ENCODE assay signal across 8 mouse cellular contexts in the genomic region with DNA sequence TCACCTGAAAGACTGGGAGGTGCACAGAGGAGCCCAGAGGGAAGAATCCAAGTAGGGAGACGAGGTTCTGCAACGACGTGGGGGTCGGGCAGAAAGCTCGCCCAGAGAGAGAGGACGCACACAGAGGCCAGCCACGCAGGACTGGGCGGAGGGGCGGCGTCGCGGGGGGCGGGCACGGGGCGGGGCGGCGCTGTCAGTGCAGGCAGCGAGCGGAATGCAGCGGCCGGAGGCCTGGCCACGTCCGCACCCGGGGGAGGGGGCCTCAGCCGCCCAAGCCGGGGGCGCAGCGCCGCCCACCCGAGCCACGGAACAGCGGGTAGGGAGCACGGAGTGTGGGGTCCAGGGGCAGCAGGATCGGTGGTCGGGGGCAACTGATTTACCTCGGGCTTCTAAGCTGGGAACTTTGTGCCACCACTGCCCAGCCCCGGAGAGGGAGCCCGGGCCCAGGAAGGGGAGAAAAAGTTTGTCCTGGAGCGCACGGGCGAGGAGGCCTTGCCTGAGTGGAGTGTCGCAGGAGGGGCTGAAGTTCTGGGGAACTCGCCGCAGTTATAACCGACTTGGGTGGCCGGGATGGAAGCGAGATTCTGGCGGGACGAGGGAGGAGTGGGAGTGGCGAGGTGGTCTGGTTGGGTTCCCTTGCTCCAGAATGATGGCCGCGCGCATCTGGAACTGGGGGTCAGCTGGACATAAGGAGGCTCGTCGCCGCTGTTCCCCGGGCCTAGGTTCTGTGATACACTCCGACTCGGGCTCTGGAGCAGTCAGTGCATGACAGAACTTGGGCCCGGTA. TPM values are rescaled to one million over a fixed set of nuclear protein-coding genes. Genes with fewer than 3 reads are reported as not detected.
DNase-seq lines count a peak whose midpoint lies in the region; ATAC-seq lines count a peak whose summit lies in the region.

A gene (plus strand): TSS at position 190 of the 787 bp plus-strand sequence.

- H3K9ac ChIP-seq in forebrain, embryonic 12.5 days = peak within 1 kb of the TSS; percentile 61
- H3K9ac ChIP-seq in limb, embryonic 11.5 days (ENCODE audit: low read length) = peak within 1 kb of the TSS; percentile 56
- peak within 1 kb of the TSS; percentile 56 for H3K9ac ChIP-seq in midbrain, embryonic 13.5 days (replicated peaks)

- H3K4me3 ChIP-seq in forebrain, embryonic 12.5 days (replicated peaks) = peak within 1 kb of the TSS; percentile 53
- H3K4me3 ChIP-seq in limb, embryonic 11.5 days (ENCODE audit: low read depth, low read length) = peak within 1 kb of the TSS; percentile 47
- H3K4me3 ChIP-seq in midbrain, embryonic 13.5 days (replicated peaks) = peak within 1 kb of the TSS; percentile 44

- H3K36me3 ChIP-seq in forebrain, embryonic 12.5 days (replicated peaks) = no peaks in the 10 kb centered on the region
- no peaks in the 10 kb centered on the region for H3K36me3 ChIP-seq in limb, embryonic 11.5 days (ENCODE audit: control insufficient read depth, insufficient read depth, low read length)
- no peaks in the 10 kb centered on the region for H3K36me3 ChIP-seq in midbrain, embryonic 13.5 days

- no peaks in the 10 kb centered on the region for H3K9me3 ChIP-seq in forebrain, embryonic 12.5 days
- no peaks in the 10 kb centered on the region for H3K9me3 ChIP-seq in limb, embryonic 11.5 days (ENCODE audit: control insufficient read depth, low read length)
- no peaks in the 10 kb centered on the region for H3K9me3 ChIP-seq in midbrain, embryonic 13.5 days

- H3K4me1 ChIP-seq in forebrain, embryonic 12.5 days = peaks cover 10% of the 10 kb centered on the region
- H3K4me1 ChIP-seq in limb, embryonic 11.5 days (ENCODE audit: control insufficient read depth, insufficient read depth, low read length) = 0 out of 2 replicates have a peak, but pooled peaks cover 7% of the 10 kb centered on the region
- H3K4me1 ChIP-seq in midbrain, embryonic 13.5 days (replicated peaks) = peaks cover 10% of the 10 kb centered on the region; the same call in 1 of the 2 replicates

- intact Hi-C loops in heart, postnatal 14 days (cut with DNase I) = loop anchor here (2.0 kb wide), 1 partner anchor 19 kb away; no protein-coding TSS in a partner anchor

- no peak within 1 kb of the TSS for H3K27ac ChIP-seq in forebrain, embryonic 12.5 days
- no peak within 1 kb of the TSS for H3K27ac ChIP-seq in limb, embryonic 11.5 days (replicated peaks; ENCODE audit: low read depth, low read length)
- H3K27ac ChIP-seq in midbrain, embryonic 13.5 days = no peak within 1 kb of the TSS

- H3K4me2 ChIP-seq in forebrain, embryonic 12.5 days = peak within 1 kb of the TSS; percentile 96
- H3K4me2 ChIP-seq in limb, embryonic 11.5 days (ENCODE audit: low read depth, severe bottlenecking) = peak within 1 kb of the TSS; percentile 79
- H3K4me2 ChIP-seq in midbrain, embryonic 13.5 days (replicated peaks) = peak within 1 kb of the TSS; percentile 75

- ATAC-seq in forebrain, embryonic 12.5 days (ENCODE audit: low FRiP score) = peak; percentile 61; the same call in 1 of the 2 replicates
- peak; percentile 76 for ATAC-seq in limb, embryonic 11.5 days (ENCODE audit: insufficient number of reproducible peaks, low FRiP score, low TSS enrichment, low read depth)
- no peak for ATAC-seq in midbrain, embryonic 13.5 days

- WGBS in forebrain, embryonic 12.5 days = 2% methylated on average over 55 of the region's 60 CpGs
- 2% methylated on average over 60 of the region's 60 CpGs for WGBS in limb, embryonic 11.5 days
- WGBS in midbrain, embryonic 13.5 days = 2% methylated on average over 58 of the region's 60 CpGs

- DNase-seq in thymus, postnatal 0 days (ENCODE audit: low spot score) = no peak
- no peak for DNase-seq in thymus, adult 18-20 months
- peak; percentile 71 to 77 for DNase-seq in heart, postnatal 14 days
- peak; percentile 76 for DNase-seq in limb, embryonic 11.5 days (ENCODE audit: low spot score)
- no peak for DNase-seq in natural killer cell, adult 2 months (ENCODE audit: low spot score in 2 of 2)
- DNase-seq in cerebellum, postnatal 14 days = no peak

- H3K27me3 ChIP-seq in forebrain, embryonic 12.5 days = peaks cover 15% of the 10 kb centered on the region
- H3K27me3 ChIP-seq in limb, embryonic 11.5 days (ENCODE audit: control insufficient read depth, insufficient read depth, low read length) = no peaks in the 10 kb centered on the region
- H3K27me3 ChIP-seq in midbrain, embryonic 13.5 days = peaks cover 22% of the 10 kb centered on the region

RNA-seq across cellular contexts. Expression of the gene that starts here (rescaled TPM):
- 55.8 and 60.7 TPM in 2 replicates for polyA plus RNA-seq in thymus, postnatal 0 days (2015; fragmentation: Nextera tagmentation; extraction: Ambion mirVana)
- polyA plus RNA-seq in forebrain, embryonic 12.5 days (2016; fragmentation: Nextera tagmentation; extraction: Ambion mirVana) = 22.9 and 27.8 TPM in 2 replicates
- 10 to 100 TPM; 34.6 to 35.8 TPM for total RNA-seq in heart, postnatal 14 days (2021)
- polyA plus RNA-seq in limb, embryonic 11.5 days (2014; fragmentation: Nextera tagmentation; extraction: Ambion mirVana) = 53.8 and 56.8 TPM in 2 replicates
- polyA plus RNA-seq in midbrain, embryonic 13.5 days (2015; fragmentation: Nextera tagmentation; extraction: Ambion mirVana) = 14.8 and 19.7 TPM in 2 replicates

Comparison
In these comparisons a context has a peak if more than half of its experiments do, and no peak if none do; other contexts are left out.
1. DNase-seq: peak in heart, postnatal 14 days (2 of 2) and limb, embryonic 11.5 days (single experiment); none in thymus, postnatal 0 days (single experiment), thymus, adult 18-20 months (0 of 2), natural killer cell, adult 2 months (0 of 2) and cerebellum, postnatal 14 days (0 of 2).
2. Peak in every context shown above with its lines, with median percentiles within 50 percentile points of each other: H3K4me2 ChIP-seq, H3K4me3 ChIP-seq and H3K9ac ChIP-seq.